Mouse (Mus musculus) pancreas, adult 10 weeks (tissue): Measurements from ENCODE around the gene Epb41l3. TPM values are rescaled to one million over a fixed set of nuclear protein-coding genes. Genes with fewer than 3 reads are reported as not detected.

ENCODE experiments used
- polyA plus RNA-seq: library from polyadenylated mRNA; stranded (reverse); fragments of 350-450 nt; fragmentation: Illumina TruSeq; extraction: RNeasy Lipid Tissue Mini Kit (QIAGEN cat#74804); gene quantifications from one replicate; pipeline ENCODE4 v1.2.3, GENCODE M21; 2015; ENCODE audit warnings: low read depth, low replicate concordance; ENCODE audit not compliant: insufficient read depth

Gene Epb41l3
- 6.9 TPM for polyA plus RNA-seq

DNA sequence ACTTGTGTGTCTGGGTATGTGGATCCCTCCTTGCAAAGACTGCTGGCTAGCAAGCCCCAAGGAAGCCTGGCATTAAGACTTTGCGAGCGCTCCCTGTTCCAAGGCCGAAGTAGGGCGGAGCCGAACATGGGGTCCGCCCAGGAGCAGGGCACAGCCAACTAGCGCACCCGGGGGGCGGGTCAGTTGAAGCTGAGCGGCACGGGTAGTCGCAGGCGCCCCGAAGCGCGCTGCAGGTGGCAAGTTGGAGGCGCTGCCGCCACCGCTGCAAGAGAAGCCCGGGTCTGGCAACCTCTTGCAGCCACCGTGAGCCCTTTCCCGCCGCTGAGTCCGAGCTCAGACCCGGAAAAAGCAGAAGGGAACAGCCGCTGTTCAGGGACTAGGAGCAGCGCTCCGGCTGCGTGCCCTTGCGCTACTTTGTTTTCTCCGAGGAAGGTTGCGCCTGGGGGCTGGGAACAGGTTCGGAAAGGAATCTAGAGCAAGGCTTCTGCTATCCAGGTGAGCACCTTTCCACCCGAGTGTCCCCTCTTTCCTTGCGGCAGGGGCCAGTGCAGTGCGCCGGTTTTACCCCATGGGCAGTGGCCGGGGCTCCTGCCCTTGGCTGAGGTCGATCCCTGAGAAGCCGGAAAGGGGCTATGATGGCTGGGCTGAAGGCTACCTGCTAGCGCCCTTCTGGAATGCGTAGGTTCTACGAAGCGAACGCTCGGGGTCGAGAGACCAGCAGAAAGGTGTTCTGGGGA is at the start of gene Epb41l3:
TSS of gene Epb41l3 (plus strand) at position 183 of the 737 bp plus-strand sequence.

Other genes starting within 250 kb of the Epb41l3 start
- not detected for gene Tmem200c, start 249.1 kb upstream of the Epb41l3 start, polyA plus RNA-seq